Mouse (Mus musculus) hematopoietic stem cell, adult 5-6 weeks (primary cell): ENCODE data around the gene Iqck. TPM values are rescaled to one million over a fixed set of nuclear protein-coding genes. Genes with fewer than 3 reads are reported as not detected.

ENCODE experiments used
- ATAC-seq, 2 experiments: fragments of 125-278 bp in 1 of 2; replicated peaks in 1 of 2; 2 replicates each; pipeline ENCODE4 v1.8.0; 2016 to 2017; ENCODE audit warnings: inconsistent platforms in 2 of 2, mild to moderate bottlenecking in 2 of 2, moderate number of reproducible peaks in 2 of 2, low read depth in 1 of 2, moderate TSS enrichment in 1 of 2; ENCODE audit not compliant: low FRiP score in 2 of 2, poor library complexity in 2 of 2, severe bottlenecking in 2 of 2, insufficient read depth in 1 of 2, low TSS enrichment in 1 of 2
- total RNA-seq: library from RNA; stranded (forward); fragments of 172-1452, 232-1000 nt; gene quantifications from 2 replicates; pipeline ENCODE4 v1.2.3, GENCODE M21; 2017

Gene Iqck
- total RNA-seq, 1 experiment from 2014 or later = 0.99 TPM

DNA sequence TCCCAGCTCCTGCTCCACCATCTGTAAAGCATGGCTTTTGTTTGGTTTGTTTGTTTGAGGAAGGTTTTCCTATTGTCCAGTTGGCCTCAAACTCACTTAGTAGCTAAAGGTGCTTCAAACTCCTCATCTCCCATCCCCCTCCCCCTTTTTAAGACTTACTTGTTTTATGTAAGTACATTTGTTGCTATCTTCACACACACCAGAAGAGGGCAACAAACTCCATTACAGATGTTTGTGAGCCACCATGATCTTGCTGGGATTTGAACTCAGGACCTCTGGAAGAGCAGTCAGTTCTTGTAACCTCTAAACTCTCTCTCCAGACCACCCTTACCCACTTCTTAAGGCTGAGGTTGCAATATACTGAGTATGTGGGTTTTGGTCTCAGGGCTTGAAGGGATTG lies 42.5 kb downstream of the Iqck start:
- no peak for ATAC-seq

DNA sequence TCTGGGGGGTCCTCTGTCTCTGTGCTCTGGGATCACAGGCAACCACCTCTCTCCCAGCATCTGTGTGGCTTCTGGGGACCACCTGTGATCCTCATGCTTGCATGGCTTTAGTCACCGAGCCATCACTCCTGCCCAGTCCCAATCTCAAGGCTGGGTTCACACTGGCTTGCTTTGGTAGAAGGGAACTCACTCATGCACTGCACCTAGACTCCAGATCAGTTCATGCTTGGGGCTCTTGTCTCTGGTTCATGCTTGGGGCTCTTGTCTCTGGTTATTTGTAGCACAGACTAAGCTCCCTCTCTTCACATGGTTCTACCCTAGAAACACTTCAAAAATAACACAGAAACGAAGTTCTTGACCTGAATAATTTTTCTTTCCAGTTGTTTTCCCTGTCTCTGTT lies 44.5 kb downstream of the Iqck start:
- no peak for ATAC-seq

GRCm38 (mm10) chr7:118902944-118903343 lies 47.4 kb downstream of the Iqck start:
- peak; percentile 65 to 84 for ATAC-seq

DNA sequence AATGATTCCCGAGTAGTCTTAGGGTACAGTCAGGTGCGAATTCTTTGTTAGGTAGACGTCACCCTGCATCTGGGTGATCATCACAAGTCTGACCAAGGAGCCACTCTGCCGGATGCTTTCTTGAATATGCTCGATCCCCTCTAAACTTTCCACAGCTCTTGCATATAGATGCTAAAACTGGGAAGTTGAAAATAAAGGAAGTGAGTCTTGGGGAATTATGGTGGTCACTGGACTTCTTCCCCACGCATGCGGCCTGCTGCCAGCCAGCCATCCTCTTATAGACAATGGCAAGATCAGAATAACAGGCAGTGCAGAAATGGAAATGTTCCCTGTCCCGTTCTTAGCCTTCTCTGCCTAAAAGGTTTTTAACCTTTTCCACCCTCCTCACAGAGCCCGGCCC lies 48.3 kb downstream of the Iqck start:
- no peak for ATAC-seq

- no peak for ATAC-seq
These were observed 49.0 kb downstream of the Iqck start for GRCm38 (mm10) chr7:118904530-118904929.

GRCm38 (mm10) chr7:118908961-118909515 lies 53.5 kb downstream of the Iqck start:
- ATAC-seq = no peak

DNA sequence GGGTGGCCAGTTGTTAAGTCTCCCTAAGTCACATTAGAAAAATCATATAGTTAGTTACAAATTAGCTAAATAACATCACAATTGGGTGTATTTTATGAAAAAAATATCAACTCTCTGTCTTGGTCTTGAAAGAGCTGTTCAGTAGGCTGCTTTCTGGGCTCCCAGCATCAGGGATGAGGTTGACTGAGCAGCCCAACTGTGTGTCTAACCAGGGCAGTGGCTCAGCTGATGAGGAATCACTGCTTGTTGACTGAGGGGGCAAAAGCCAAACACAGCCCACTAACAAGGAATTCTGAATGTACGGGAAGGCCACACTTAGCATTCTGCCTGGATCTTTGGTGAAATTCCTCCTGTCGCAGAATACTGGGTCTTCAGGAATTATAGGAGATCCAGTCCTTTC lies 54.9 kb downstream of the Iqck start:
- no peak for ATAC-seq

DNA sequence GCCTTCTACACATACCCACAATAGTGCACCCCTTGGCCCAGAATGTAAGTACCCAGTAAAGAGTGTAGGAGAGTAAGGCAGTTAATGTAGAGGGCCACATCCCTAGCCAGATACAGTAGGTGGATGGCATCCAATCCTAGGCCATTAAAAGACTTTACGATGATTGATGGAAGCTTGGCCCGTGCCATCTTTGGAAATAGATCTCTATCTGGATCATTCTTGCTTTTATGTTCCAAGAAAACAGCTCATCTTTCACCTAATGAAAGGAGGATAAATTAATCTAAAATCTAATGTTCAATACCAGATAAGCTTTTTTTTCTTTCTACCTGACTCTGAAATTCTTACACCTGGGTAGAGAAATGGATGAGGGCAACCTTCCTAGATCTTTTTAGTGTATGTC lies 55.6 kb downstream of the Iqck start:
- ATAC-seq = no peak

DNA sequence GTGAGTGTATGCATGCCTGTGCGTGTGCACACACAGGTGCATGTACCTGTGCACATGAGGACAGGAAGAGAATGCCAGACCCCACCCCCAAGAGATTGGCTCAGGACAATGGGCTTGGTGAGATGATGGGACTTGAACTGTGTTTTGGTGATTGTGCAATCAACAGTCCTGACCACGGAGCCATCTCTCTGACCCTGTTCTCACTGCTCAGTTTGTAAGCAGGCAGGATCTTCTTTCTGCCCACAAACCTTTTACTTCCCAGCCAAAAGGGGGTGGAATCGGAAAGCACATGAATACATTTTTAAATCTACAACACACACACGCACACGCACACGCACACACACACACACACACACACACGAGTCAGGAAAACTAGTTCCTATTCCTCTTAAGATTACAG lies 56.0 kb downstream of the Iqck start:
- no peak for ATAC-seq

GRCm38 (mm10) chr7:118912049-118912490 lies 56.5 kb downstream of the Iqck start:
- no peak for ATAC-seq

DNA sequence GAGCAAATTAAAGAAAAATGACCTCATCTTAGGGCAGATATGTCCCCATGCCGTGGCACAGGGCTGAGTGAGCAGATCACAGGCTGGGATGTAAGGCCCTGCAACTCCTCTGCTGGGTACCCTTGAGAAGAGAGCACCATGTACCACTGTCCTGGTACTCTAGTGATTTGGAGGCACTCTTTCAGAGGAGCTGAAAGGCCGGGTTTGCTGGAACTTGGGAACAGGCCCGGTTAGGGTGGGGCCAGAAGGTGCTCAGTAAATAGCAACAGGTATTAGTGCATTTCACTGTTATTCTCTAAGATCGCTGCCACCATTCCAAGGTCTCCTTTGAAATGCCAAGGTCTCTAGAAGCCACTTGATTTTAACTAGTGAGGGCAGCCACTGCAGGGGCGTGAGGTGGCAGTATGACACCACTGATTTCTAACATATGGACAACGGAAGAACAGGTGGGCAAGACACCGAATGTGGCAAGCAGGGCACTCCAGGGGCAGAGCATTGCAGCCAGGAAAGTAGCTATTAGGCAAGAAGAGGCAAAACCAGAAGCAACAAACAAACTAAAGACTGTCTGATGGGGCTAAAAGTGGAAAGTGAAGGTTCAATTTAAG lies 59.1 kb downstream of the Iqck start:
- no peak for ATAC-seq

GRCm38 (mm10) chr7:118919261-118920006 lies 63.9 kb downstream of the Iqck start:
- no peak for ATAC-seq

DNA sequence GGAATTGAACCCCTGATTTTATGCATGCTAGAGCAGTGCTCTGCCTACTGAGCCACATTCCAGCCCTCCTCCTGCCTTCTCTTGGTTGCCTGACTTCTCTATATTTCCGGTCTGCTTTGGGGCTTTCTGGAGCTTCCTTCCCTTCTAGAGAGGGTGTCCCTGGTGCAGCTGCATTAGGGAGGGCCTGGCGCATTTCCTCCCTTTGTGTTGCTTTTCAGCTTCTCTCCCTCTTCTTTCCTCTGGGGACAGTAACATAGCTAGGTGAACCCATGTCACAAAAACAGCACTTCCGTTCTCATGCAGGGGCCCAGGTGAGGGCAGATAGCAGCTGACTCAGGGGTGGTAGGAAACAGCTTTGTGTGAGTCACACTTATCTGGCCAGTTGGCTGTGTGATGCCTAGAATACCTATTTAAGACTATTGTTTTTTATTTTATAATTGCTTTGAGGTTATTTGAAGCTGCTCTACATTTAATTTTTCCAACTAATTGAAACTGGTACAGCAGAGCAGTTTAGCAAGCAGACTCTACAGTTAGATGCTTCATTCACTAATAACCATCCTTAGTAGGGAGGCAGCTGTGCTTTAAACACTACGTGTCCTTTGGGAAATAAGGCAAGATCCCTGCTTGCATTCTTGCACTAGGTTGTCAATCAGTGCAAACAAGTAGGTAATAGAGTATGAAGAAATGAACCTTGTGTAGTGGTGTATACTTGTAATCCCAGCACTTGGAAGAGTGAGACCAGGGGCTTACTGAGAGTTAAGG lies 67.1 kb downstream of the Iqck start:
- 0 out of 4 replicates have a peak, but pooled peaks of 1 of the 2 experiments have one; percentile 27 for ATAC-seq

- ATAC-seq = no peak
These were observed 70.0 kb downstream of the Iqck start for GRCm38 (mm10) chr7:118925547-118925946.

DNA sequence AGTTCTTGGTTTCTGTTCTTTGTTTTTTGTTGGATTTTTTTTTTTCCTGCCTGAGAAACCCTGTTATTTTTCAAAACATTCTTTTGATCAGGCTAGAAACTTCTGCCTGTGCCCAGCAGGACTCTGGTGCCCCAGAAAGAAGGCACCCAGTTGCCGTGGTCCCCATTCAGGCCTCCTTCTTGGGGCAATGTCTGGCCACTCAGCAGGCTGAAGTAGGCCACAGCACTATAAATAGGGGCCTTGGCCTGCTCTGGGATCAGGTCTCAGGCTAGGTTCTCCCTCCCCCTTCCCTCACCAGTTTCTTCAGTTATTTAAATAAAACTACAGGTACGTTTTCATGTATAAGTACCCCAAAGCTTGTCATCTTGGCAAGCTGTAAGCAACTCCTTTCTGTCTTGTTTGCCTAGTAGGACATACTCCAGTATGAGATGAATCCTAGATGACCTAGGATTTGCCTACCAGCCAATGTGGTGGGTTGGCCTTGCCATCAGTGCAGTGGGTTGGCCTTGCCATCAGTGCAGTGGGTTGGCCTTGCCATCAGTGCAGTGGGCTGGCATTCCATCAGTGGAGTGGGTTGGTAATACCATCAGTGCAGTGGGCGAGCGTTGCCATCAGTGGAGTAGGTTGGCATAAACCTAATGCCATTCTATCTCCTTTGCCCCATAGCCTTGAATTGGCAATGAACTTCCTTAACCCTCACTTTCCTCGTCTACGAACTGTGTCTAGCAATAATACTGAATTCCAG lies 71.1 kb downstream of the Iqck start:
- no peak for ATAC-seq

GRCm38 (mm10) chr7:118927279-118927678 lies 71.7 kb downstream of the Iqck start:
- no peak for ATAC-seq

DNA sequence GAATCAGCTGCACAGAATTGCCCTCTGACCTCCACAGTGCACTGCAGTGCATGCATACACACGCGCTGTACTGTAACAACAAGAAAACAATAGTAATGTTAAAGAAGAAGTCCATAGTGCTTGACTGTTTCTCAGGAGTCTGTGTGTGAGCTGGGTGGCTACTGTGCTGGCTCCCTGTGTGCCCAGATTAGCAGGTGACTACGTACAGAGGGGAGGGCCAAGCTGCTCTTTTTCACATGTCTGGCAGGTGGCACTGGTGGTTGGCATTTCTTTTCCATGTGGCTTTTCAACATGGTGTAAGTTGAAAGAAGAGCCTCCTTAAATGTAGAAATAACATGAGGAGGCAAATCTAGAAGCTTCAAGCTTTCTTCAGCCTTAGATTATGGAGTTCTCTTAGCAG lies 72.8 kb downstream of the Iqck start:
- ATAC-seq = no peak
